Mouse (Mus musculus) testis, adult 2 months (tissue): ENCODE results near the gene Kars.

ENCODE experiments used
- CTCF ChIP-seq: fragments of 200-500 bp; IDR thresholded peaks from 2 replicates; pipeline ENCODE4 v1.5.1; 2012; ENCODE audit warnings: low read depth, mild to moderate bottlenecking, inconsistent platforms, low read length, moderate library complexity; ENCODE audit not compliant: control insufficient read depth, insufficient read depth, insufficient replicate concordance
- POLR2A ChIP-seq: fragments of 200-500 bp; IDR thresholded peaks from 2 replicates; pipeline ENCODE4 v1.6.1; 2012; ENCODE audit warnings: low read depth, mild to moderate bottlenecking, inconsistent platforms, low read length, moderate library complexity; ENCODE audit not compliant: control insufficient read depth

DNA sequence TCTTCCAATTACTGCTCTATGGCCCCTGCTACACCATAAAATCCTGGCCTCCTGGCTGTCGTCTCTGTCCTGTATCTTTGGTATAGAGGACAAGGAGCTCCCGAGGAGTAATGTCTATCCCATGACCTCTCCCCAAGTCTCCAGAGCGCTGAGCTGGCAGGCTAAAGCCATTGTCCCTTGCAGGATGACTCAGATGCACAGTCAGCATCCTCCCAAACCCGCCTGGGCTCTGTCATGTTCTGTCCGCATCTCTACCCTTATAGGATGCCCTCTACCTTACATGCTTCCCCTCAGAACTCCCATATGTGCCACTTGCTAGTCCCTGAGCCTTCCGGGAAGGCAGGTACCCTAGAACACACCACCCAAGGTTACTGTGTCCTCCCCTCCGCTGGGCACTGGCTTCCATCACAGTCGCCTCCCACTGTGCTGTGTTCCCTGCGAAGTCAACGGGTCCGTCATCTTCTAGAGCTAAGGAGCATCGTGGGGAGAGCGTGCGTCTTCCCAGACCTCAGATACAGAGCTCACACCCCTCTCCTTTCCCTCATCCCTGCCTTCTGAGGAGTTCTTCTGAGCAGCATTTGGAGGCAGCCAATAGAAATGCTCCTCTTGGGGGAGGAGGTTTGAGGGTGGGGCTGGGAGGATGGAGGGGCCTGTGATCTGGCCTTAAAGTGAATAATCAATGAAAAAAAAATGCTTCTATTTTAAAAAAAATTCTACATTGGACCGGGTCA lies 50.4 kb downstream of the Kars start:
- TF ChIP-seq CTCF: no peak
- TF ChIP-seq POLR2A: no peak
